Mouse (Mus musculus) kidney, adult 2 months (tissue): Measurements from ENCODE around the gene Kri1. TPM values are rescaled to one million over a fixed set of nuclear protein-coding genes. Genes with fewer than 3 reads are reported as not detected.

Experiments
- DNase-seq: peaks from one replicate; pipeline ENCODE4 v3.0.0; 2021
- H3K27ac ChIP-seq: fragments of 200-500 bp; 2 replicates; pipeline ENCODE4 v1.5.1; 2012; ENCODE audit warnings: low read depth, low read length, control low read depth, inconsistent platforms; ENCODE audit not compliant: insufficient read depth
- H3K27me3 ChIP-seq: fragments of 200-500 bp; replicated peaks from 2 replicates; pipeline ENCODE4 v1.6.1; 2012; ENCODE audit warnings: mild to moderate bottlenecking, moderate library complexity, low read length, inconsistent platforms; ENCODE audit not compliant: control insufficient read depth, insufficient read depth
- H3K36me3 ChIP-seq: fragments of 200-500 bp; 2 replicates; pipeline ENCODE4 v1.6.1; 2012; ENCODE audit warnings: mild to moderate bottlenecking, moderate library complexity, low read length, inconsistent platforms; ENCODE audit not compliant: control insufficient read depth, insufficient read depth
- H3K4me1 ChIP-seq: fragments of 200-500 bp; 2 replicates; pipeline ENCODE4 v1.6.1; 2011; ENCODE audit warnings: low read length; ENCODE audit not compliant: control insufficient read depth, insufficient read depth
- H3K4me3 ChIP-seq: fragments of 200-500 bp; 2 replicates; pipeline ENCODE4 v1.5.1; 2011; ENCODE audit warnings: mild to moderate bottlenecking, low read depth, low read length, control low read depth; ENCODE audit not compliant: insufficient read depth
- CTCF ChIP-seq: fragments of 200-500 bp; conservative IDR thresholded peaks from 2 replicates; pipeline ENCODE4 v1.5.1; 2011; ENCODE audit warnings: low read depth, mild to moderate bottlenecking, control low read depth, low read length, moderate library complexity, mixed read lengths; ENCODE audit not compliant: insufficient read depth, insufficient read length
- POLR2A ChIP-seq: fragments of 200-500 bp; IDR thresholded peaks from one replicate; pipeline ENCODE4 v1.6.1; 2011; ENCODE audit warnings: low read depth, low read length, control low read depth
- WGBS: fragments of 180-500 bp; shearing (Covaris S2); methylation state at CpG from one replicate; pipeline ENCODE4 v1.1.7; 2018; 5-methylcytosine and 5-hydroxymethylcytosine counted together
- polyA plus RNA-seq: library from polyadenylated mRNA; depleted of rRNA; stranded (reverse); fragments of >200 nt; gene quantifications from 2 replicates; pipeline ENCODE4 v1.2.3, GENCODE M21; 2012

Kri1 gene
- polyA plus RNA-seq, 1 experiment = 14.2 TPM

DNA sequence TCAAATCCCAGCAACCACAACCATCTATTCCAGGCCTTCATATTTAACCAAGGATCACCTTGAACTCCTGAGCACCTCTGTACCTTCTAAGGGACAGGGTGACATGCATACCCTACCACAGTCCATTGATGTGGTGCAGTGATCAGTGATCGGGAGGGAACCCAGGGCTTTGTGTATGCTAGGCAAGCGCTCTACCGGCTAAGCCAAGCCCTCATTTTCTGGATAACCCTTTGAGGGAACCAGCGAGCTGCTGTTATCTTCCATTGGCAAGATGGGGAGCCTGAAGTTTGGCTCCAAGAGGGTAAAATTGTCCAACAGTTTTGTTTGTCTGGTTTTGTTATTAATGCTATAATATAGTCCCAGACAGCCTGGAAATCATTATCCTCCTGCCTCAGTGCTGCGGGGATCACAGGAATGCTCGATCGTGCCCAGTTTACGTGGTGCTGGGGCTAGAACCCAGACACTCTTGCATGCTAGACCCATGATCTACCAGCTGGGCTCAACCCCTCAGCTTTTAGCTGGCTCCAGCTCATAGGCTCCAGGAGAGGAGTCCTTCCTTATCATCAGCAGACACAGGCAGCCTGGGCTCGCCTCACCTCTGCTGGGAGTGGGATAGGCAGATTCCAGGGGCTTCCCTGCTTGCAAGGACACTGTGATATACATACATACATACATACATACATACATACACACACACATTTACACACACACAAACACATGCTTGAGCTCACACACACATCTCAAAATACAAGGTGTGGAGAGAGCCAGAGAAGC, 26.8 kb upstream of the Kri1 start:
- Histone ChIP-seq H3K4me3 (no peak overlapping the region), H3K36me3 (no peaks in the 10 kb centered on the region), H3K4me1 (no peaks in the 10 kb centered on the region), H3K27me3 (no peaks in the 10 kb centered on the region), H3K27ac (no peak overlapping the region)
- TF ChIP-seq POLR2A = no peak
- no peak for TF ChIP-seq CTCF
- 93% methylated on average over 9 of the region's 9 CpGs for WGBS
- DNase-seq = no peak

DNA sequence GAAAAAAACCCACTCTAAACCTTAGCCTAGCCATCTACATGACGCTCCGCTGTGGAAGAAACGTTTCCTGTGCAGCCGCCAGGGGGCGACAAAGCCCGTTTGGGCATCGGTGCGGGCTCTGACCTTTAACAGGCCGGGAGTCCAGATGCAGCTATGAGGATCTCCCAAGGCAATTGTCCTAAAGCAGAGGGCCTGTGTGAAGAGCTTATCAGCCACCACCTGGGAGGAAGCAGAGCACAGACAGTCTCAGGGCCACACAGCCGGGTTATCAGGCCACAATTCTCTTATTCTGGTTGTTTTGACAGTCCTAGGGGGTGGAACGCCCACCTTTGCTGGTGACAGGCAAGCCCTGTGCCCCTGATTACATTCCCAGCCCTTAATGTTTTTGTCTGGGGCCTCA, 25.6 kb upstream of the Kri1 start:
- peak; percentile 89 for DNase-seq
- TF ChIP-seq CTCF (peak; percentile 91), POLR2A (no peak)

DNA sequence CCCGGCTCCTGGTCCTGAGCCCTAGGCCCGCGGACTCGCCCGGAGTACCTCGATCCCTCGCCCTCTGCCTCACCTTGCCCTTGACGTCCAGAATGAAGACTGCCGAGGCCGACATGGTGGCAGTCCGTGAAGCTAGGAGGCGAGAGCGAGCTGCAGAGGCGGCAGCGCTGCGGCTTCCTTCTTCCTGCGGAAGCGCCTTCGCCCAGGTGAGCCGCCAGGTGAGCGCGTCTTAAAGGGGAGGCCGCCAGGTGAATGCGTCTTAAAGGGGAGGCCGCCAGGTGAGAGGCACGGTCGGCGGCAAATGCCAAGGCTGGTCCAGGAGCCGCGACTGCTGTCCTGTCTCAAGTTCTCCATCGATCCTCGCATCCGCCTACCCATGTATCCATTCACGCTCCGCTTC, 24.4 kb upstream of the Kri1 start, which contains the start of gene Ap1m2:
Ap1m2 (minus strand) TSS at position 204 of the 400 bp plus-strand sequence.
- no peak within 1 kb of the TSS for H3K27ac ChIP-seq
- no peaks in the 10 kb centered on the region for H3K4me1 ChIP-seq
- H3K4me3 ChIP-seq = peak within 1 kb of the TSS; percentile 60
- H3K27me3 ChIP-seq = no peaks in the 10 kb centered on the region
- DNase-seq = peak; percentile 65
- H3K36me3 ChIP-seq = no peaks in the 10 kb centered on the region
- WGBS = 10% methylated on average over 35 of the region's 35 CpGs
- TF ChIP-seq POLR2A = no peak
- no peak; the same call in 1 of the 2 replicates for TF ChIP-seq CTCF

More for the DNA sequence above, 25.6 kb upstream of the Kri1 start:
- no peak overlapping the region for H3K4me3 ChIP-seq
- H3K27me3 ChIP-seq = no peaks in the 10 kb centered on the region
- H3K27ac ChIP-seq = no peak overlapping the region
- H3K36me3 ChIP-seq = no peaks in the 10 kb centered on the region
- no peaks in the 10 kb centered on the region for H3K4me1 ChIP-seq
- 10% methylated on average over 11 of the region's 11 CpGs for WGBS

DNA sequence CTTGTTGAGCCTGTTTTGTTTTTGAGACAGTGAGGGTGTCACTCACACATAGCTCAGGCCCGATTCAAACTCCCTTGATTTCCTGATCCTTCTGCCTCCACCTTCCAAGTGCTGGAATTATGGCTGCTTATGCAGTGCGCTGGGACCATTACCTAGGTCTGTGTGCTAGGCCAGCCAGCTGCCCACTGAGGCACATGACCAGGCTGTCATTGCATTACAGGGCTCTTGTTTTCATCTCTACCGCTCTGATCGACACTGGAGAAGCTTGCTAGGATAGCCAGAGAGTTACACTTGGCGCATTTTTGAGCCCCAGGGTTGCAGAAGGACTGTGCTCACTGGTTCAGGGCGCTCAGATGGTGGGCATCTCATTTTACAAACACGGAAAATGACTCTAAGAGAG, 23.9 kb upstream of the Kri1 start:
- no peaks in the 10 kb centered on the region for H3K4me1 ChIP-seq
- H3K27ac ChIP-seq = no peak overlapping the region
- no peak for DNase-seq
- peak overlapping the region; percentile 60 for H3K4me3 ChIP-seq
- TF ChIP-seq CTCF (no peak), POLR2A (no peak)
- H3K27me3 ChIP-seq = no peaks in the 10 kb centered on the region
- WGBS = 53% methylated on average over 7 of the region's 7 CpGs
- no peaks in the 10 kb centered on the region for H3K36me3 ChIP-seq

DNA sequence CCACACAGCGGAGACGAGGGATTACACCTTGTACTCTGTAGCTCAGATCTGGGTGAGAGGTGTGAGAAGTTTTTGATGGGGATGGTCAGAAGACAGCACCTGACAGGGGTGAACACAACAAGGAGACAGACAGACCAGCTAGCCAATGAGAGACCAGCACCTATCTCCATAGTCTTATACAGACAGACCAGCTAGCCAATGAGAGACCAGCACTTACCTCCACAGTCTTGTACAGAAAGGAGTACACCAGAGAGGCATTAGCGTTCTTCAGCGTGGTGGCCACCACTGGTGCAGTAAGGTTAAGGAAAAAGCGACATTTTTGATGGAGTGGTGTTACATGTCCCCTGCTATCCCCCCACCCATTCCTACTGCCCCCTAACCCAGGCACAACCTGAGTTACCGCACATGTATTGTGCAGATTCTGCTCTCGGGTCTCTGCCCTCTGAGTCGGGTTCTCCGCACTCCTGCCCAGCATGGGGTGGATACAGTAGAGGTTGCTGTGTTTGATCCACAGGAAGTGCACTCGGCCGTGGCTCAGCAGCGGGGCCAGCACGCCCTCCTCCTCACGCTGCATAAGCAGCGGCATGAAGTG, 21.5 kb upstream of the Kri1 start:
- TF ChIP-seq CTCF (no peak), POLR2A (no peak)
- Histone ChIP-seq H3K27me3 (no peaks in the 10 kb centered on the region), H3K27ac (no peak overlapping the region), H3K4me1 (no peaks in the 10 kb centered on the region), H3K36me3 (no peaks in the 10 kb centered on the region), H3K4me3 (no peak overlapping the region)
- 39% methylated on average over 15 of the region's 15 CpGs for WGBS
- DNase-seq = peak; percentile 49

DNA sequence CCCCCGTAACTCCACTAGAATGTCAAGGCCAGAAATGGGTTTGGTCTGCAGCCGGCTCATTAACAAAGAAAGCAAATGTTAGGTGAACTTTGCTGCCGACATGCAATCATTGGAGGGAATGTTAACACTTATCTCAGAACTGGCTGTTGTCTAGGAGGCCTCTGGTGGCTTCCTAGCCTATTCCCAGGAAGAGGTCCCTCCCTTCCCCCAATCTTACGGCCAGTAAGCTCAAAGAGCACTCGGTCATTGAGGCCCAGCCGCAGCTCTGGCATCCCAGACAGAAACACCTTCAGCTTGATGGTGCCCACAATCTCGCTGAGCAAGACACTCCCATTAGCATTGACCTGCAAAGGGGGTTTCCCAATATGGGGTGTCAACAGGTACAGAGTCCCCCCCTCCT, 17.3 kb upstream of the Kri1 start:
- H3K4me3 ChIP-seq = no peak overlapping the region
- no peak overlapping the region for H3K27ac ChIP-seq
- no peaks in the 10 kb centered on the region for H3K36me3 ChIP-seq
- no peak for DNase-seq
- no peaks in the 10 kb centered on the region for H3K27me3 ChIP-seq
- H3K4me1 ChIP-seq = no peaks in the 10 kb centered on the region
- TF ChIP-seq POLR2A = no peak
- TF ChIP-seq CTCF = no peak
- 79% methylated on average over 7 of the region's 7 CpGs for WGBS

DNA sequence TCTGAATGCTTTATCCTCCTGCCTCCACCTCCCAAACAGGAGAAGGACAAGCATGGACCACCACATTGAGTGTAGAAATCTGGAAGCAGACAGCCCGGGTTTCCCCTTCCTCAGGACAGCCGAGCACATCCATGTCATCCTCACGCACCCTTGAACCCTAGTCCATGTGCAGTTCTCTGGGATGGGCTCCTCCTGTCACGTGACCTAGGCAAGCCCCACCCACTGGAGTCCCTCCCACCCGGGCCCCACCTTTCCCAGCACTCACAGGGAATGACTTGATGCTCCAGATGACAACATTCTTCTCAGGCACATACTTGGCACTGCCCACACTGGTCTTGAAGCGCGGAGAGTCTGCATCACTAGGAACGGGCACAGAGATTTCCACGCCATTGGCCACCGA, 11.2 kb upstream of the Kri1 start:
- WGBS = 75% methylated on average over 10 of the region's 10 CpGs
- Histone ChIP-seq H3K27me3 (no peaks in the 10 kb centered on the region), H3K4me1 (no peaks in the 10 kb centered on the region), H3K4me3 (no peak overlapping the region), H3K27ac (no peak overlapping the region), H3K36me3 (no peaks in the 10 kb centered on the region)
- TF ChIP-seq CTCF = no peak
- TF ChIP-seq POLR2A = no peak
- DNase-seq = no peak
